Mouse (Mus musculus): ENCODE measurements around the gene Map3k5. TPM values are rescaled to one million over a fixed set of nuclear protein-coding genes. Genes with fewer than 3 reads are reported as not detected.

Gene Map3k5
- polyA plus RNA-seq, 1 experiment from 2014 or later: 4.2 TPM

DNA sequence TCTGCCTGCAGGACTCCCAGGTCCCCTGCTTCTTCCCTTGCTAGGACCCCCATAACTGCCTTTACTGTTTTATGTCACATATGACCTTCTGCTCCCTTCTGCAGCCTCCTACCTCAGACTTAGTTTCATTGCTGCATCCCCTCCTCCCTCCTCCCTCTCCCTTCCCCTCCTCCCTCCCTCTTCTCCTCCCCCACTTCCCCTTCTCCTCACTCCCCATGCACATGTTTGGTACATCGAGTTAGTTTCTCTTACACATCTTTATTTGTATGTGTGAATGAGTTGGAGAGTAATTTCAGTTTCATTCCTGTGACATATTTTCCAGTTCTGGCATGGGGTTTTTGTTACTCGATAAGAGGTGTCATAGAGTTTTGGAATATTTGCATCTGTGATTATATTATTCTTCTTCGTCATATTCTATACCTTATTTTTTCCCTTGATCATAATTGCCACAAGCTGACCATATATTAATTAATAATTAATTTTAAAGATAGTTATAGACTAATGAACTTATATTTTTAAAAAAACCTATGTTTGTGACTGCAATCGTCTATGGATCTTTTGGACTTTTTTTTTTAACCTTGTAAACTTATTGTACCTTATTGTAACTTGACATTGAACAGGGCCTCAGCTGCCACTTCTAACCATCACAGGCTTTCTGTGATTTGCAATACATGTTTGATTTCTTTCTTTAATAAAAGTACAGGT, 65.6 kb downstream of the Map3k5 start:
- Histone ChIP-seq H3K9ac (ENCODE audit: low read depth, low read length) (no peak overlapping the region), H3K36me3 (ENCODE audit: control insufficient read depth, insufficient read depth, low read length) (no peaks in the 10 kb centered on the region), H3K4me1 (ENCODE audit: control insufficient read depth, insufficient read depth, low read length) (peaks cover 10% of the 10 kb centered on the region), H3K4me3 (ENCODE audit: low read depth, low read length) (no peak overlapping the region), H3K4me2 (no peak overlapping the region), H3K27ac (ENCODE audit: low read depth, low read length) (no peak overlapping the region), H3K27me3 (ENCODE audit: control insufficient read depth, insufficient read depth, low read length) (peaks cover under 1% of the 10 kb centered on the region), H3K9me3 (replicated peaks; ENCODE audit: control insufficient read depth, low read length) (no peaks in the 10 kb centered on the region)
- no peak for ATAC-seq (replicated peaks; ENCODE audit: insufficient number of reproducible peaks, low FRiP score, low TSS enrichment)
- 70% methylated on average over 4 of the region's 4 CpGs for WGBS (ENCODE audit: insufficient replicate concordance)

DNA sequence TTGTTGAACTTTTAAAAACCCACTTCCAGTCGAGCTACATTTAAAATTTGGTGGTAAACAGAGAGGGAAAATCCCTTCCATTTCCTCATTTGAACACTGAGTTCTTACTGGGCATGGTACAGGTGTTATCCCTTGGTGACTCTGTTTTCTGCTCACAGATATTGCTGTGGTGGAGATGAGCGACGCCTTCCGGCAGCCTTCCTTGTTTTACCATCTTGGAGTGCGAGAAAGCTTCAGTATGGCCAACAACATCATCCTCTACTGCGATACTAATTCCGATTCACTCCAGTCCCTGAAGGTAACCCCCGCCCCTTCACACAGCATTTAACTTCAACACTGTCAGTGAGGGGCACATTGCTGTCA, 66.1 kb downstream of the Map3k5 start:
- no peak overlapping the region for H3K4me2 ChIP-seq
- H3K4me1 ChIP-seq (ENCODE audit: control insufficient read depth, insufficient read depth, low read length): peaks cover 6% of the 10 kb centered on the region
- WGBS (ENCODE audit: insufficient replicate concordance): 64% methylated on average over 8 of the region's 8 CpGs
- no peak overlapping the region for H3K4me3 ChIP-seq (ENCODE audit: low read depth, low read length)
- H3K27me3 ChIP-seq (ENCODE audit: control insufficient read depth, insufficient read depth, low read length): peaks cover 4% of the 10 kb centered on the region
- no peak overlapping the region for H3K9ac ChIP-seq (ENCODE audit: low read depth, low read length)
- H3K9me3 ChIP-seq (replicated peaks; ENCODE audit: control insufficient read depth, low read length): no peaks in the 10 kb centered on the region
- no peaks in the 10 kb centered on the region for H3K36me3 ChIP-seq (ENCODE audit: control insufficient read depth, insufficient read depth, low read length)
- no peak for ATAC-seq (replicated peaks; ENCODE audit: insufficient number of reproducible peaks, low FRiP score, low TSS enrichment)
- H3K27ac ChIP-seq (ENCODE audit: low read depth, low read length): no peak overlapping the region

DNA sequence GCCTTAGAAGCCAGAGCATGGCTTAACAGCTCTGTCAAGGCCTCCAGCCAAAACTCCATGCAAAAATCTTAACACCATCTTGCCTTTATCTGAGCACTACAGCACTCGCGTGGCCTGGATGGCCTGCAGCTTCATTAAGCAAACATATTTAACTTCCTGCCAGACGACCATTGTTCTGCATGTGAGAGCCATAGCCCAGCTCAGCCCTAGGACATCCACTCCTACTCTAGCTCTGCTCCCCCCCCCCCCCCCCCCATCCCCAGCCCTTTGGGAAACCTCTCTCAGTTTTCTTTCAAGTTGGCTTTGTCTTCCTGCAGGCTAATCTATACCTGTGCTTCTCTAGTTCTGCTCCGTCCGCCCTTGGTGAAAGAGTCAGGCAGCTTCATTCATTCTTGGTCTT, 67.7 kb downstream of the Map3k5 start:
- WGBS (ENCODE audit: insufficient replicate concordance): 23% methylated on average over 5 of the region's 5 CpGs
- Histone ChIP-seq H3K36me3 (ENCODE audit: control insufficient read depth, insufficient read depth, low read length) (no peaks in the 10 kb centered on the region), H3K4me2 (no peak overlapping the region), H3K9me3 (replicated peaks; ENCODE audit: control insufficient read depth, low read length) (no peaks in the 10 kb centered on the region), H3K9ac (ENCODE audit: low read depth, low read length) (no peak overlapping the region), H3K27me3 (ENCODE audit: control insufficient read depth, insufficient read depth, low read length) (peaks cover 4% of the 10 kb centered on the region), H3K4me1 (ENCODE audit: control insufficient read depth, insufficient read depth, low read length) (peaks cover 9% of the 10 kb centered on the region), H3K4me3 (ENCODE audit: low read depth, low read length) (no peak overlapping the region), H3K27ac (ENCODE audit: low read depth, low read length) (no peak overlapping the region)
- no peak for ATAC-seq (replicated peaks; ENCODE audit: insufficient number of reproducible peaks, low FRiP score, low TSS enrichment)

GRCm38 (mm10) chr10:20003006-20003405, 68.7 kb downstream of the Map3k5 start:
- WGBS (ENCODE audit: insufficient replicate concordance): 57% methylated on average over 5 of the region's 5 CpGs
- H3K4me1 ChIP-seq (ENCODE audit: control insufficient read depth, insufficient read depth, low read length): peaks cover 9% of the 10 kb centered on the region
- H3K27ac ChIP-seq (ENCODE audit: low read depth, low read length): no peak overlapping the region
- H3K27me3 ChIP-seq (ENCODE audit: control insufficient read depth, insufficient read depth, low read length): peaks cover 4% of the 10 kb centered on the region
- H3K4me2 ChIP-seq: no peak overlapping the region
- no peak overlapping the region for H3K9ac ChIP-seq (ENCODE audit: low read depth, low read length)
- no peak for ATAC-seq (replicated peaks; ENCODE audit: insufficient number of reproducible peaks, low FRiP score, low TSS enrichment)
- no peaks in the 10 kb centered on the region for H3K9me3 ChIP-seq (replicated peaks; ENCODE audit: control insufficient read depth, low read length)
- H3K36me3 ChIP-seq (ENCODE audit: control insufficient read depth, insufficient read depth, low read length): no peaks in the 10 kb centered on the region
- H3K4me3 ChIP-seq (ENCODE audit: low read depth, low read length): no peak overlapping the region

DNA sequence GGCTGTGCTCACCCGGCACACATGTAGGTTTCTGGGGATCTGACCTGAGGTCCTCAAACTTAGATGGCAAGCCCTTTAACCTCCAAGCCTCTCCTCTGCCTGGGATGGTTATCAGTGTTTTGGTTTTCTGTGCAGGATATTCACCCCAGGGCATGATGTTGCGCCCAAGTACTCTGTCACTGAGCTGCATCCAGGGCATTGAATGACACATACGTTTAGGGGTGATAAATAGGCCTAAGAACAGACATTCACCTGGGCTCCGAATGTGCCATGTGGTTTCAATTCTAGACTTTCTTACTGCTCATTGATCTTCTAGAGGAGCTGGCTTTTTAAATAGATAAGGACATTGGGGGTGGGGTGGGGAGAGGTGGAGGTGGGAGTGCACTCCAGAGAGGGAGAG, 70.5 kb downstream of the Map3k5 start:
- H3K27ac ChIP-seq (ENCODE audit: low read depth, low read length): no peak overlapping the region
- no peak overlapping the region for H3K4me3 ChIP-seq (ENCODE audit: low read depth, low read length)
- WGBS (ENCODE audit: insufficient replicate concordance): 76% methylated on average over 4 of the region's 4 CpGs
- no peak overlapping the region for H3K4me2 ChIP-seq
- peaks cover 9% of the 10 kb centered on the region for H3K4me1 ChIP-seq (ENCODE audit: control insufficient read depth, insufficient read depth, low read length)
- no peak for ATAC-seq (replicated peaks; ENCODE audit: insufficient number of reproducible peaks, low FRiP score, low TSS enrichment)
- no peaks in the 10 kb centered on the region for H3K9me3 ChIP-seq (replicated peaks; ENCODE audit: control insufficient read depth, low read length)
- no peaks in the 10 kb centered on the region for H3K36me3 ChIP-seq (ENCODE audit: control insufficient read depth, insufficient read depth, low read length)
- peaks cover 4% of the 10 kb centered on the region for H3K27me3 ChIP-seq (ENCODE audit: control insufficient read depth, insufficient read depth, low read length)
- no peak overlapping the region for H3K9ac ChIP-seq (ENCODE audit: low read depth, low read length)

GRCm38 (mm10) chr10:20005491-20005952, 71.2 kb downstream of the Map3k5 start:
- Histone ChIP-seq H3K36me3 (ENCODE audit: control insufficient read depth, insufficient read depth, low read length) (no peaks in the 10 kb centered on the region), H3K27me3 (ENCODE audit: control insufficient read depth, insufficient read depth, low read length) (peaks cover 4% of the 10 kb centered on the region), H3K9me3 (replicated peaks; ENCODE audit: control insufficient read depth, low read length) (no peaks in the 10 kb centered on the region), H3K9ac (ENCODE audit: low read depth, low read length) (no peak overlapping the region), H3K4me2 (no peak overlapping the region), H3K4me1 (ENCODE audit: control insufficient read depth, insufficient read depth, low read length) (peaks cover 9% of the 10 kb centered on the region), H3K27ac (ENCODE audit: low read depth, low read length) (no peak overlapping the region), H3K4me3 (ENCODE audit: low read depth, low read length) (no peak overlapping the region)
- no peak for ATAC-seq (replicated peaks; ENCODE audit: insufficient number of reproducible peaks, low FRiP score, low TSS enrichment)
- WGBS (ENCODE audit: insufficient replicate concordance): 92% methylated on average over 6 of the region's 6 CpGs

DNA sequence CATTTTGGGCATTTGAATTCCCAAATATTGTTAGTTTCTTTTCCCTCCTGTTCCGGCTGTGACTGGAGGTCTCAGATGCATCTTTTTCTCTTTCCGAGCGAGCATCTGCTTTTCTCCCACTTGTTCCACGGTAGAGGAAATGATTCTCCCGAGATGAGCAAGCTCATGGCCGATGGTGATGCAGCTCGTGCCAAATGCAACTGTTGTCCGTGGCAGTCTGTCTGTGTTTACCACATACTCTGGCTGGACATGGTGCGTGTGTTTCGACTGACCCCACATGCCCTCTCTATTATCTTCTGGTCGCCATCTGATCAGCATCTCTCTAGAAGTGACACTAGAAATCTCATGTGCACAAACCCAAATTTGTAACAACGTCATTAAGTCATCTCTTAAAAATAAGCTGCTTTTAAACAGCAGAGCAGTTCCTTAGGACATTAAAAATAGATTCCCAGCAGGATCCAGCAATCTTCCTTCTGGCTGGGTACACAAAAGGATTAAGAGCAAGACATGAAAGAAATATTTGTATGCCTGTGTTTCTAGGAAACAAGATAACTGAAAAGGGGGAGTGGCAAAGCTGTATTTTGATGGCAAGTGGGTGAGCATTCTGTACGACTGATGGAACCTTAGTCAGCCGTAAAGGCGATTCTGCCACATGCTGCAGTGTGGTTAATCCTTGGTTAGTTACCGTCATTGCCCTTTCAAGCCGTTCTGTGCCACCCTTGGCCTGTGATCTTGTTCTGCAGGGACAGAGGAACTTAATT, 72.2 kb downstream of the Map3k5 start:
- H3K9ac ChIP-seq (ENCODE audit: low read depth, low read length): no peak overlapping the region
- no peaks in the 10 kb centered on the region for H3K36me3 ChIP-seq (ENCODE audit: control insufficient read depth, insufficient read depth, low read length)
- H3K27ac ChIP-seq (ENCODE audit: low read depth, low read length): no peak overlapping the region
- ATAC-seq (replicated peaks; ENCODE audit: insufficient number of reproducible peaks, low FRiP score, low TSS enrichment): no peak
- H3K4me1 ChIP-seq (ENCODE audit: control insufficient read depth, insufficient read depth, low read length): peaks cover 8% of the 10 kb centered on the region
- H3K4me2 ChIP-seq: no peak overlapping the region
- WGBS (ENCODE audit: insufficient replicate concordance): 73% methylated on average over 17 of the region's 17 CpGs
- H3K27me3 ChIP-seq (ENCODE audit: control insufficient read depth, insufficient read depth, low read length): peaks cover 4% of the 10 kb centered on the region; the same call in 1 of the 2 replicates
- no peak overlapping the region for H3K4me3 ChIP-seq (ENCODE audit: low read depth, low read length)
- no peaks in the 10 kb centered on the region for H3K9me3 ChIP-seq (replicated peaks; ENCODE audit: control insufficient read depth, low read length)

GRCm38 (mm10) chr10:20009310-20009709, 75.0 kb downstream of the Map3k5 start:
- 0 out of 2 replicates have a peak, but pooled peaks cover 3% of the 10 kb centered on the region for H3K4me1 ChIP-seq (ENCODE audit: control insufficient read depth, insufficient read depth, low read length)
- whole genome bisulfite sequencing (ENCODE audit: insufficient replicate concordance): 88% methylated on average over 6 of the region's 6 CpGs
- H3K9me3 ChIP-seq (replicated peaks; ENCODE audit: control insufficient read depth, low read length): no peaks in the 10 kb centered on the region
- no peak overlapping the region for H3K4me3 ChIP-seq (ENCODE audit: low read depth, low read length)
- H3K27ac ChIP-seq (ENCODE audit: low read depth, low read length): no peak overlapping the region
- H3K27me3 ChIP-seq (ENCODE audit: control insufficient read depth, insufficient read depth, low read length): peaks cover 4% of the 10 kb centered on the region; the same call in 1 of the 2 replicates
- no peak overlapping the region for H3K9ac ChIP-seq (ENCODE audit: low read depth, low read length)
- H3K4me2 ChIP-seq: no peak overlapping the region
- ATAC-seq (replicated peaks; ENCODE audit: insufficient number of reproducible peaks, low FRiP score, low TSS enrichment): no peak
- H3K36me3 ChIP-seq (ENCODE audit: control insufficient read depth, insufficient read depth, low read length): no peaks in the 10 kb centered on the region

Data from heart, embryonic 11.5 days (tissue).